Mouse (Mus musculus): ENCODE measurements around the gene Cyp4f40.
A peak's percentile ranks its signal among the peaks of the same experiment; 100 is the strongest.
"Not testable (repeated sequence)": the region's sequence is repeated elsewhere in the genome, so short reads cannot be mapped to it uniquely, and the experiment has no call there.

The Cyp4f40 gene

GRCm38 (mm10) chr17:32658712-32659111 lies at the start of gene Cyp4f40:
Gene Cyp4f40 (plus strand): TSS chr17:32658900.
- no peak for DNase-seq (ENCODE audit: low read depth)

GRCm38 (mm10) chr17:32610231-32610630 lies 48.5 kb upstream of the Cyp4f40 start:
- DNase-seq (ENCODE audit: low read depth): not testable (repeated sequence)

DNA sequence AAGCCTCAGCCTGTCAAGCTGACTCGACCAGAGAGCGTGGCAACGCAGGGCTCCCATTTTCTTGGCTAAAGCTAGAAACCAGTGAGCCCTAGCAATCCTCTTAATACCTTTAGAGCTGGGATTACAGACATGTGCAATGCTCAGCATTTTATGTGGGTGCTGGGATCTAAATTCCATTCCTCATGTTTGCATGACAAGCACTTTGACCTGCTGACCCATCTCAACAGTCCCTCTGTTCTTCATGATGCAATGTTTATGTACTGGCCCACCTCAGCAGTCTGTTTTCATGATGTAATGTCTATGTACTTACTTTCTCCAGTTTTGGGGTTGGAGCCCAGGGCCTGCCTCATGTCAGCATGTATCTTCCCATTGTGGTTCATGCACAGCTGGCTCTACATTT lies 47.8 kb upstream of the Cyp4f40 start:
- DNase-seq (ENCODE audit: low read depth): no peak

GRCm38 (mm10) chr17:32612417-32612816 lies 46.3 kb upstream of the Cyp4f40 start:
- DNase-seq (ENCODE audit: low read depth): no peak

GRCm38 (mm10) chr17:32617252-32617651 lies 41.4 kb upstream of the Cyp4f40 start:
- no peak for DNase-seq (ENCODE audit: low read depth)

DNA sequence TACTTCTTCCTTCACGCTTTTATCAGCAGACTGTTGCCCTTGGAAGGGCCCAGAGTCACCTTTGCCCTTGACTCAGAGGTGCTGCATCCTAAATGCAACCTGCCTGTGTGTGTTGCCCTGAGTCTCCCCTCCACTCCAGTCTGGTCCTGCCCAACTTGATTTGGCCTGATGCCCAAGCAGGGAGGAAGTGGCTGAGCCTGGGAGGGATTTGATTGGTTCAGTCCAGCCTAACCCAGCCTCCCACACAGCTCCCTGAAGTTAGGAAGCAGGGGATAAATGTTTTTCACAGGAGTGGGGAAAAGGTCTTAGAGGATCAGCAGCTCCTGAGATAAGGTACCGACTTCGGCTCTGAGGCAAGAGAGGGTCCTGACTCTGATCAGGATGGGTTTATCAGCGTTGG lies 37.7 kb upstream of the Cyp4f40 start, which contains the start of gene Cyp4f37:
Gene Cyp4f37, plus strand, starts transcription at position 292 of the 400 bp plus-strand sequence.
- not testable (repeated sequence) for DNase-seq (ENCODE audit: low read depth)

- not testable (repeated sequence) for DNase-seq (ENCODE audit: low read depth)
Measured at GRCm38 (mm10) chr17:32629726-32630125, 29.0 kb upstream of the Cyp4f40 start.

- no peak for DNase-seq (ENCODE audit: low read depth)
Measured at GRCm38 (mm10) chr17:32631936-32632335, 26.8 kb upstream of the Cyp4f40 start.

DNA sequence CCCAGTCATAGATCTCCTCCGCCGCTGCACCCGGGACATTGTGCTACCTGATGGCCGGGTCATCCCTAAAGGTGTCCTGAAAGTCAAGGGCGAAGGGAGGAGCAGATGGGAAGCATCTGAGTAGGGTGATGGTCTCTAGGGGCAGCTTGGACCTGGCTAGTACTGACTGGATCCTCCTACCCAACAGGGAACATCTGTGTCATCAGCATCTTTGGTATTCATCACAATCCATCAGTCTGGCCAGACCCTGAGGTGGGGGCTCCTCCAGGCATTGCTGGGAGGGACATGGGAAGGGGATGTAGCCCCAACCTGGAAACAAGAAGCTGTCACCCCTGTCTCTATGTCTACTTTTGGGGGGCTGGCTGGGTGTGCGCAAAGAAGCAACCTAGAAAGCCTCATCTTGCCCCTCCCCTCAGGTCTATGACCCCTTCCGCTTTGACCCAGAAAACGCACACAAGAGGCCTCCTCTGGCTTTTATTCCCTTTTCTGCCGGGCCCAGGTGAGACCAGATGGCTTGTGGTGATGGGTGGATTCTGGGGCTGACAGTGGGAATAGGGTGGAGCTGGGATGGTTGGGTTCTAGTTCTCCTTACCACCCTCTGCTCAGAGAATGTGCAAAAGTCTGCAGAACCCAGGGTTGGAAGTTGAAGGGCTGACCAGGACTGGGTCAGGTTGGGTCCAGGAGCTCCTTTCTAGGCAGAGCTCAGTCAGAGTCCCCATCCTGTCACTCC lies 24.3 kb upstream of the Cyp4f40 start:
- not testable (repeated sequence) for DNase-seq (ENCODE audit: low read depth)

GRCm38 (mm10) chr17:32634972-32635314 lies 23.8 kb upstream of the Cyp4f40 start:
- DNase-seq (ENCODE audit: low read depth): peak; percentile 48

DNA sequence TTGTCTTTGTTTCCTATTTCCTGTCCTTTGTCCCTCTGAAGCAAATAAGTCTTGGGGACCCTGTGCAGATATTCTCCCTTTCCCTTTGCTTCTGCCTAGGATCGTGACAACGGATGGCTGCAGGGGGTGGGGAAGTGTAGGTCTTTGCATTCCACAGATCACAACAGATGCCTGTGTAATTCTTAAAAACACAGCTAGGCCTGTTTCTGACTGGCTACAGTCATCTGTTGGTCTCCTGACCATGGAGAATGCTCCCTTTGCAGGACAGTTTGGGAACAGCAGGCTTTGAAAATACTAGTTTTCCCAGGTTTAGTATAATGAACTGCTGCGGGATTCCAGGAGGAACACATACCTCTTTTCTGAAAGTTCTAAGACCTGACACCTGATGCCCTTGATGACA lies 22.4 kb upstream of the Cyp4f40 start:
- no peak for DNase-seq (ENCODE audit: low read depth)

DNA sequence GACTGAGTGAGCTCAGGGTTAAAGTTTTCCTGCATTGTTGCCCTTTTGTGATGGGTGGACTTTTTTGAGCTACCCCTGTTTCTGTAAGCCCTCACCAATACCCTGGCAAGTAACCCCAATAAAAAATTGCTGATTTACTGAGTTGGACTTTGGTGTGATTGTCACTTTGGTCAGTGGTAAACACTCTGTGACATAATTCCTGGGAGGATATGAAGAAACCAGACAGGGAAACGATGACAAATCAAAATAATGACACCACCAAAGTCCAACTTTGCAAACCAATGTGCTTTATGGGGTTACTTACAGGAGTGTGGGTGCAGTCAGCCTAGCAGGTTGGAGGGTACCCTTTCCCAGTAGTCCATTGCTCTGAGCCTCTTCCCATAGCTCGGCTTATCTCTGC lies 21.5 kb upstream of the Cyp4f40 start:
- no peak for DNase-seq (ENCODE audit: low read depth)

DNA sequence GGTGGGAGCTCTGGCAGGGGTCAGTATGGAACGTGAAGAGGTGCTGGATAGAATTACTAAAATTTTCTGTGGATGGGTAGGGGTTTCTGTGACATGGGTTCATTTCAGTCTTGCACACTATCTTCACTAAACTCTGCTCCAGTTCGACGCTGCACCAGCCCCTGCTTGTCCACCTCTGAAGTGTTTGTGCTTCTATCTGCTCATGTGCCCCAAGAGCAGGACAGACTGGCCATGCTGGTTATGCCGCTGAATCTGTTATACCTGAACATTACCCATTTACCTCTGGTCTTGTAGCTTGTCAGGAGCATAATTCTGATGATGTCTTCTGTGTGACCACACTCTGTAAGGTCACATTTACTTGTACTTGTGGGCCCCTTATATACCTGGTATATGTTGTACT lies 12.1 kb upstream of the Cyp4f40 start:
- DNase-seq (ENCODE audit: low read depth): no peak

- DNase-seq (ENCODE audit: low read depth): no peak
Measured at GRCm38 (mm10) chr17:32653860-32654259, 4.8 kb upstream of the Cyp4f40 start.

DNA sequence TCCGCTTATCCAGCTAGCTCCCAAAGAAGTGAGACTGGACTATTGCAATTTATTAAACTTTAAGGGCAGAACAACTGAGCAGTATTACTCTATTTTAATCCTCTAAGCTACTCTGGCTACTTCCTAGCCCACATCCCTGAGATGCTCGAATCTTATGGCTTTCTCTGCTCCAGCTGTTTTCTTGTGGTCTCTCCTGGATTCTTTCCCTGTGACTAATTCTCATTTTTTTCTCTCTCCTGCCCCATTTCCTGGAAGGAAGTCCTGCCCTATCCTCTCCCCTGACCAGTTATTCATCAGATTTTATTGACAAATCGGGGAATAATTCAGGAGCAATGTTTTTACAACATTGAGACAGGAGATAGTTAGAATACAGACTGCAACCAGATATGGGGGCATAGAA lies 1.7 kb upstream of the Cyp4f40 start:
- no peak for DNase-seq (ENCODE audit: low read depth)

DNA sequence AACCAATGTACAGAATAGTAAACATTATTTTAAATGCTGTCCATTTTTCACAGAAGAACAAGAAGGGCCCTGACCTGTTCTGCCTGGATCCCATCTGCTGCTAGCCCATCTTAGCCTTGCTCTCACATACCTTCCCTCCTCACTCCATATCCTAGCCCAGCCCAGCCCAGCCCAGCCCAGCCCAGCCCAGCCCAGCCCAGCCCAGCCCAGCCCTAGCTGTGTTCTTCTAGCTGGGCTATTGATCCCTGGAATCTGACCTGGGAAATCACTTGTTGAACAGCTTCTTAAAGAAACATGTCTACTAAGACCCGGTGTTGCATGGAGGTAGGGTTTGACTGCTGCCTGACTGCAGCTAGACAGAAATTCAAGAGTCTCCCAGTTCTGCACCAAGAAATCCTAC lies 454 bp upstream of the Cyp4f40 start:
- DNase-seq (ENCODE audit: low read depth): no peak

DNA sequence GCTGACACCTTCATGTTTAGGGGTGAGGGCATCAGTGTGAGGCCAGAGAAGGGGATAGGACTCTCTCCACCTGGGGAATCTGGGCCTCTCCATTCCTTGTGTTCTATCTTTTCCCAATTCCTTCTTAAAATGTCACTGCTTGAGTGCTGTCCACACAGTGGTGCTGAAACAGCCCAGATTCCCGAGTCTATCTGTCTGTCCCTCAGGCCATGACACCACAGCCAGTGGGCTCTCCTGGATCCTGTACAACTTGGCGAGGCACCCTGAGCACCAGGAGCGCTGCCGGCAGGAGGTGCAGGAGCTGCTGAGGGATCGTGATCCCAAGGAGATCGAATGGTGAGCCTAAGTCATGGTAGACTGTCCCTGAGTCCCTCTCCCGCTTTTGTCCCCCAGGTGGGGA lies 15.3 kb downstream of the Cyp4f40 start:
- DNase-seq (ENCODE audit: low read depth): no peak

DNA sequence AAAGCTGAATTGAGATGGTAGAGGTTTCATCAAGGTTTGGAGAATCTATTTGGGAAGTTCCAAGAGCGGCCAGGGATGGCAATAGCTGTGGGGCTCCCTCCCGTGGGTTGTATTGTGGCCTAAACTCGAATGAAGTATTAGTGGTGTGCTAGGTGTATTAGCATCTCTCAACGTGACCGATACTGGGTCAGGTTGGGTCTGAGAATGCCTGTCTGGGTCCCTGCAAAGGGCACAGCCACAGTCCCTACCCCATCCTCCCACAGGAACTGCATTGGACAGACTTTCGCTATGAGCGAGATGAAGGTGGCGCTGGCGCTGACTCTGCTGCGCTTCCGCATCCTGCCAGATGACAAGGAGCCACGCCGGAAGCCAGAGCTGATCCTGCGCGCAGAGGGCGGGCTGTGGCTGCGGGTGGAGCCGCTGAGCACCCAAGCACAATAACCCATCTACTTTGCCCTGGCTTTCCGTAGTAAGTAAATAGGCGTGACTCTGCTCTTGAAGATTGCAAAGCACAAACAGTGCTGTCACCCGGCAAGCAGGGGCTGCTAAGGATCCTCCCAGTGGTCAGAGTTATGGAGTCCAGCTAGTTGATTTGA lies 17.4 kb downstream of the Cyp4f40 start:
- no peak for DNase-seq (ENCODE audit: low read depth)

DNA sequence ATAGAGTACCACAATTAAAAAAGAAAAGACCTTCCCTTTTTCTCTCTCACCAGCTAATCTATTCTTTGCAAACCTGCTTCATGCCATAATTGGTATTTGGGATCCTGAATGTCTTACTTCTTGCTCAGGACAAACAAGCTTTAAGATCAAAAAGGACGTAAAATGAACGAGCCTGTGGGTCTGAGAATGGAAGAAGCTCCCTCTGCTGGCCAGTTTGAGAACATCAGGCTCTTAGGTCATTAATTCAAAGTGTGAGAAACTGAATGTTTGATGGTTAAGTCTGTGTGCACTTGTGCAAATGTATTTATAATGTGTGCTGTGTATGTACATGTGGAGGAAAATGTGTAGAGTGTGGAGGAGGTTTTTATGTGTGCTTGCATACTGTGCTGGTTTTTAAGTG lies 21.7 kb downstream of the Cyp4f40 start:
- peak; percentile 32 for DNase-seq (ENCODE audit: low read depth)

DNA sequence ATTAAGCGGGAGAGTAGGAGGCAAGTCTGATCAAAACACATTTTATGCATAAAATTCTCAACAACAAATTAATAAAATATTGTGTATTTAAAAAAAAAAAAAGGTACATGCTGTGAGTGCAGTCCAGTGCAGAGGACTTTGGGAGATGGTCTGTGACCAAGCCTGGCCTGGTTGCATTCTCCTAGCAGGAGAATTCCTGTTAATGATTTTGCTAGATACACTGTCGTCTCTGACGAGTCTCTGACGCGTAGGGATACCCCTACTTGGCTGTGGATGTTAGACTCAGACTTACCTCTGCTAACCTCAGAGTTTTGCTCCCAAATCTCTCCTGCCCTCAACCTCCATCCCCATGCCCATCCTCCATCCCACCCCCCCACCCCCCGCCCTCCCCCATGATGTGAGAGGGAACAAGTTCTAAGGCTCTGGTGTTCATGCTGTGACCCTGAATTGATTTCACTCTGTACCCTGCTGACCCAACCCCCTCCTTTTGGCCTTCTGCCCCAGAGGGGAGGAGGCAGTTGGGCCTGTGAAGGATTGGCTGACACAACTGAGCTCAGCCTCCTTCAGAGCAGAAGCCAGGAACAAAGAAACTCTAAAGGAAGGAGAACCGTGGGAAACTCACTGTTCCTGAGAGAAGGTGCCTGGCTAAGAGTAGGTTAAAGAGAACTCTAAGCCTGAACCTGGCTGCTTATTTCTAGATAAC lies 26.5 kb downstream of the Cyp4f40 start, which contains the start of gene Cyp4f15:
Gene Cyp4f15, plus strand, starts transcription at position 580 of the 703 bp plus-strand sequence.
- DNase-seq (ENCODE audit: low read depth): no peak

- no peak for DNase-seq (ENCODE audit: low read depth)
Measured at GRCm38 (mm10) chr17:32686722-32687121, 28.0 kb downstream of the Cyp4f40 start.

GRCm38 (mm10) chr17:32690959-32691358 lies 32.3 kb downstream of the Cyp4f40 start:
- DNase-seq (ENCODE audit: low read depth): no peak

- DNase-seq (ENCODE audit: low read depth): no peak
Measured at GRCm38 (mm10) chr17:32702826-32703225, 44.1 kb downstream of the Cyp4f40 start.
